In genomic region chr12:25437556-25437955, GRCm38 (mm10) we compare ENCODE assay signal across 8 mouse cellular contexts.
DNase-seq lines count a peak whose midpoint lies in the region.

No protein-coding gene starts in this region.

- DNase-seq in cerebellum, adult 11-12 months = peak; percentile 6
- no peak for DNase-seq in cerebellum, adult 11 months
- DNase-seq in kidney, adult 8-10 months = peak; percentile 39 to 59
- no peak for DNase-seq in kidney, adult 18-20 months
- DNase-seq in Muller cell, postnatal 12 days (ENCODE audit: inconsistent ontology term) = peak; percentile 29
- peak; percentile 25 to 32 for DNase-seq in cerebellum, postnatal 36 days
- DNase-seq in thymus, postnatal 4 days = no peak
- no peak for DNase-seq in ovary, postnatal 14 days (ENCODE audit: low spot score)

Comparison
In these comparisons a context has a peak if more than half of its experiments do, and no peak if none do; other contexts are left out.
1. DNase-seq: peak in cerebellum, adult 11-12 months (single experiment), kidney, adult 8-10 months (2 of 2), Muller cell, postnatal 12 days (single experiment) and cerebellum, postnatal 36 days (2 of 2); none in cerebellum, adult 11 months (single experiment), kidney, adult 18-20 months (single experiment), thymus, postnatal 4 days (single experiment) and ovary, postnatal 14 days (single experiment).